Mouse (Mus musculus) heart, adult 18-20 months (tissue): ENCODE results near the gene Snx19. TPM values are rescaled to one million over a fixed set of nuclear protein-coding genes. Genes with fewer than 3 reads are reported as not detected.
A peak's percentile ranks its signal among the peaks of the same experiment; 100 is the strongest.

Source experiments
- DNase-seq, 2 experiments: peaks; one replicate each; pipeline ENCODE4 v3.0.0; 2021 to 2022; ENCODE audit warnings: mixed read lengths in 1 of 2
- total RNA-seq, 2 experiments: library from RNA; stranded (reverse); gene quantifications; 2 replicates each; pipeline ENCODE4 v1.2.3; 2021

Gene Snx19
- total RNA-seq, 2 experiments from 2014 or later: 23.0 to 27.9 TPM

GRCm38 (mm10) chr9:30484183-30484582 lies 57.3 kb downstream of the Snx19 start:
- DNase-seq: no peak

GRCm38 (mm10) chr9:30485161-30485560 lies 58.3 kb downstream of the Snx19 start:
- no peak for DNase-seq

- DNase-seq: no peak
Observed at GRCm38 (mm10) chr9:30488384-30488783, 61.5 kb downstream of the Snx19 start.

- DNase-seq: no peak
Observed at GRCm38 (mm10) chr9:30494446-30494845, 67.5 kb downstream of the Snx19 start.

- DNase-seq: peak; percentile 59 to 77
Observed at GRCm38 (mm10) chr9:30508966-30509365, 82.1 kb downstream of the Snx19 start.

- DNase-seq: no peak
Observed at GRCm38 (mm10) chr9:30515953-30516352, 89.0 kb downstream of the Snx19 start.
